Mouse (Mus musculus) layer of hippocampus, adult 18-20 months (tissue): ENCODE data around the gene Homer3. TPM values are rescaled to one million over a fixed set of nuclear protein-coding genes. Genes with fewer than 3 reads are reported as not detected.

Experiments used
- DNase-seq, 2 experiments: peaks; one replicate each; pipeline ENCODE4 v3.0.0; 2022; ENCODE audit warnings: low spot score in 2 of 2
- long read RNA-seq: library from polyadenylated mRNA; stranded (forward); transcript quantifications from one replicate; pipeline ENCODE4 v2.0.0, GENCODE M21; 2021
- total RNA-seq, 2 experiments: library from RNA; stranded (reverse); gene quantifications; 2 replicates each; pipeline ENCODE4 v1.2.3; 2021

Gene Homer3
- total RNA-seq = 10 to 100 TPM; 71.9 to 76.0 TPM
- long read RNA-seq, transcript Homer3-203 (10 exons, 2,445 nt) = major isoform, 93 of 144 reads
- long read RNA-seq, partial matches to known transcripts = 21 of 144 reads
- long read RNA-seq, other reads (novel, unspliced or antisense) = 29 of 144 reads

- peak; percentile 67 to 82 for DNase-seq
Observed at GRCm38 (mm10) chr8:70282603-70283135, at the start of gene Homer3. Homer3 (plus strand) TSS chr8:70282827.

- DNase-seq = no peak
Observed at GRCm38 (mm10) chr8:70233606-70234005, 49.0 kb upstream of the Homer3 start.

- peak; percentile 94 to 97 for DNase-seq
Observed at GRCm38 (mm10) chr8:70234080-70234780, 48.4 kb upstream of the Homer3 start, which contains the start of the genes Sugp2 and Armc6. Sugp2 (plus strand) TSS chr8:70234226. Armc6 (minus strand) TSS chr8:70234466.

GRCm38 (mm10) chr8:70234781-70235128, 47.9 kb upstream of the Homer3 start:
- no peak for DNase-seq

- no peak for DNase-seq
Observed at GRCm38 (mm10) chr8:70237842-70238241, 44.8 kb upstream of the Homer3 start.

GRCm38 (mm10) chr8:70240642-70241041, 42.0 kb upstream of the Homer3 start:
- no peak for DNase-seq

- DNase-seq = no peak
Observed at GRCm38 (mm10) chr8:70246622-70247021, 36.0 kb upstream of the Homer3 start.

GRCm38 (mm10) chr8:70247841-70248240, 34.8 kb upstream of the Homer3 start:
- DNase-seq = no peak

- DNase-seq = no peak
Observed at GRCm38 (mm10) chr8:70254628-70255027, 28.0 kb upstream of the Homer3 start.

- no peak for DNase-seq
Observed at GRCm38 (mm10) chr8:70257456-70257855, 25.2 kb upstream of the Homer3 start.

- no peak for DNase-seq
Observed at GRCm38 (mm10) chr8:70258600-70258999, 24.0 kb upstream of the Homer3 start.

- no peak for DNase-seq
Observed at GRCm38 (mm10) chr8:70259043-70259442, 23.6 kb upstream of the Homer3 start.

- no peak for DNase-seq
Observed at GRCm38 (mm10) chr8:70267674-70268073, 15.0 kb upstream of the Homer3 start.

- DNase-seq = no peak
Observed at GRCm38 (mm10) chr8:70268311-70268710, 14.3 kb upstream of the Homer3 start.

GRCm38 (mm10) chr8:70268799-70269565, 13.6 kb upstream of the Homer3 start:
- peak in 1 of 2 experiments; percentile 44 for DNase-seq

- DNase-seq = no peak
Observed at GRCm38 (mm10) chr8:70272949-70273348, 9.7 kb upstream of the Homer3 start.

GRCm38 (mm10) chr8:70274350-70274749, 8.3 kb upstream of the Homer3 start:
- no peak for DNase-seq

GRCm38 (mm10) chr8:70276476-70276875, 6.2 kb upstream of the Homer3 start:
- DNase-seq = no peak

GRCm38 (mm10) chr8:70278175-70278574, 4.5 kb upstream of the Homer3 start:
- DNase-seq = peak; percentile 59 to 76

GRCm38 (mm10) chr8:70279266-70279665, 3.4 kb upstream of the Homer3 start:
- DNase-seq = no peak

- DNase-seq = peak in 1 of 2 experiments; percentile 60
Observed at GRCm38 (mm10) chr8:70281001-70281400, 1.6 kb upstream of the Homer3 start.
